Mouse (Mus musculus) thymus, adult 2 months (tissue): Measurements from ENCODE around the gene Grrp1.

Experiments used
- CTCF ChIP-seq: fragments of 200-500 bp; IDR thresholded peaks from 2 replicates; pipeline ENCODE4 v1.5.1; 2012; ENCODE audit warnings: mild to moderate bottlenecking, control low read depth, low read length, moderate library complexity, borderline replicate concordance; ENCODE audit not compliant: control insufficient read depth, poor library complexity, insufficient read depth; ENCODE audit errors: extremely low read depth
- POLR2A ChIP-seq: fragments of 200-500 bp; IDR thresholded peaks from 2 replicates; pipeline ENCODE4 v1.6.1; 2012; ENCODE audit warnings: mild to moderate bottlenecking, low read length, control low read depth, moderate library complexity; ENCODE audit not compliant: control insufficient read depth, poor library complexity, insufficient read depth; ENCODE audit errors: extremely low read depth

- TF ChIP-seq CTCF (no peak), POLR2A (no peak)
These were observed 26.7 kb downstream of the Grrp1 start, which contains the start of gene Catsper4 for GRCm38 (mm10) chr4:134227194-134227593.
